ENCODE assay signal across 19 mouse cellular contexts in the genomic region with DNA sequence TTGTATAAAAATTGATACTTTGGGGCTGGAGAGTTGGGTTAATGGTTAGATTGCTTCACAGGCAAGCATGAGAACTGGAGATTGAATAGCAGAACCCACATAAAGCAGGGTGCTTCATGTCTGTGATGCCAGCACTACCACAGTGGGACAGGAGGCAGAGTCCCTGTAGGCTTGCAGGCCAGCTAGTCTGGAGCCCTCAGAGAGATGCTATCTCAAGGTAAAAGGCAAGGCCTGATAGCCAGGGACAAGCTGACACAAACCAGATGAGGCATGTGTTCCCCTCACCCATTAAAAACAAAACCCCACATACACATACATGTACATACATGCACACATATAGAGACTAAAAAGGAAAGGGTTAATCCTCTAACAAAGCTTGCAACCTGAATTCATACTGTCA. TPM values are rescaled to one million over a fixed set of nuclear protein-coding genes. Genes with fewer than 3 reads are reported as not detected.
"Had no signal": no experiment of that assay in that cellular context is flagged by ENCODE, and none has a peak within 500 bp of the region (broad histone marks: within the 10 kb centered on the region; RNA-seq: fewer than 3 reads in every experiment).

No protein-coding gene starts in this region.

- H3K4me1 ChIP-seq: lung, embryonic 15.5 days; midbrain, embryonic 13.5 days; midbrain, embryonic 15.5 days; neural tube, embryonic 12.5 days had no signal

- H3K4me3 ChIP-seq: lung, embryonic 15.5 days; megakaryocyte, embryonic 14.5 days; midbrain, embryonic 13.5 days; midbrain, embryonic 15.5 days; neural tube, embryonic 12.5 days had no signal

- H3K27ac ChIP-seq: lung, embryonic 15.5 days; macrophage; midbrain, embryonic 13.5 days; midbrain, embryonic 15.5 days; neural tube, embryonic 12.5 days had no signal

- H3K9ac ChIP-seq: liver, postnatal 0 days; lung, embryonic 15.5 days; midbrain, embryonic 13.5 days; midbrain, embryonic 15.5 days; neural tube, embryonic 12.5 days had no signal

- H3K9me3 ChIP-seq: lung, embryonic 15.5 days; megakaryocyte, embryonic 14.5 days; midbrain, embryonic 13.5 days; midbrain, embryonic 15.5 days; neural tube, embryonic 12.5 days had no signal

- DNase-seq: liver, postnatal 0 days; lung, adult 2 months; lung, postnatal 14 days; lung, postnatal 36 days; retina, postnatal 1 day; right cerebral cortex, adult 18-20 months; right cerebral cortex, postnatal 25 days; right cerebral cortex, postnatal 4 days; spleen, adult 18-20 months; thymus, adult 18-20 months; thymus, postnatal 14 days; thymus, postnatal 36 days had no signal

- H3K36me3 ChIP-seq: lung, embryonic 15.5 days; midbrain, embryonic 13.5 days; midbrain, embryonic 15.5 days; neural tube, embryonic 12.5 days had no signal

RNA-seq across cellular contexts. Expression of gene Ccdc162, which starts 41.6 kb away (rescaled TPM):
- total RNA-seq: monocyte, adult 5-6 weeks had no signal
